In genomic region chr2:40862261-40862660, GRCm38 (mm10) we compare ENCODE assay signal across 23 mouse cellular contexts.
DNase-seq lines count a peak whose midpoint lies in the region; ATAC-seq and TF ChIP-seq lines count a peak whose summit lies in the region.
"Had no signal": no experiment of that assay in that cellular context is flagged by ENCODE, and none has a peak within 500 bp of the region (broad histone marks: within the 10 kb centered on the region; RNA-seq: fewer than 3 reads in every experiment).

No protein-coding gene starts in this region.

- no peaks in the 10 kb centered on the region for H3K27me3 ChIP-seq in kidney, postnatal 0 days (ENCODE audit: insufficient read depth, low read length)
- H3K27me3 ChIP-seq in kidney, embryonic 16.5 days (ENCODE audit: insufficient read depth, low read length): no peaks in the 10 kb centered on the region
- no peaks in the 10 kb centered on the region for H3K27me3 ChIP-seq in Patski
- H3K27me3 ChIP-seq in heart, embryonic 10.5 days (ENCODE audit: insufficient read depth, poor library complexity, severe bottlenecking): no peaks in the 10 kb centered on the region
- H3K27me3 ChIP-seq: hindbrain, embryonic 13.5 days; liver, embryonic 15.5 days; lung, embryonic 15.5 days had no signal

- no peak overlapping the region for H3K4me2 ChIP-seq in kidney, postnatal 0 days (ENCODE audit: low read length)
- no peak overlapping the region for H3K4me2 ChIP-seq in kidney, embryonic 16.5 days (replicated peaks; ENCODE audit: low read depth, low read length)
- H3K4me2 ChIP-seq: hindbrain, embryonic 13.5 days; liver, embryonic 15.5 days; lung, embryonic 15.5 days had no signal

- no peaks in the 10 kb centered on the region for H3K4me1 ChIP-seq in kidney, postnatal 0 days (replicated peaks; ENCODE audit: insufficient read depth, low read length)
- no peaks in the 10 kb centered on the region for H3K4me1 ChIP-seq in kidney, embryonic 16.5 days (ENCODE audit: insufficient read depth, low read length)
- no peaks in the 10 kb centered on the region for H3K4me1 ChIP-seq in heart, embryonic 10.5 days
- H3K4me1 ChIP-seq: hindbrain, embryonic 13.5 days; liver, embryonic 15.5 days; lung, embryonic 15.5 days had no signal

- CTCF ChIA-PET in Patski (lab: Charles Lee): no interaction called here

- H3K9ac ChIP-seq in kidney, postnatal 0 days (ENCODE audit: low read depth, low read length): no peak overlapping the region
- no peak overlapping the region for H3K9ac ChIP-seq in kidney, embryonic 16.5 days (replicated peaks; ENCODE audit: low read length)
- H3K9ac ChIP-seq: forebrain, postnatal 0 days; hindbrain, embryonic 13.5 days; liver, embryonic 15.5 days; lung, embryonic 15.5 days had no signal

- ATAC-seq in kidney, postnatal 0 days (replicated peaks; ENCODE audit: low FRiP score, low read depth): no peak
- ATAC-seq in kidney, embryonic 16.5 days (ENCODE audit: low FRiP score, low TSS enrichment): no peak
- ATAC-seq in Patski: no peak
- ATAC-seq: forebrain, postnatal 0 days had no signal

- WGBS in kidney, postnatal 0 days: 83% methylated on average over 4 of the region's 4 CpGs
- 79% methylated on average over 4 of the region's 4 CpGs for WGBS in kidney, embryonic 16.5 days
- WGBS in heart, embryonic 10.5 days: 81% methylated on average over 4 of the region's 4 CpGs

- in situ Hi-C loops in Patski (cut with MboI; ENCODE audit: low pct_unique_long_range_greater_than_20kb): no loop called here

- no peak overlapping the region for H3K4me3 ChIP-seq in kidney, postnatal 0 days (replicated peaks; ENCODE audit: low read depth, low read length)
- H3K4me3 ChIP-seq in kidney, embryonic 16.5 days (ENCODE audit: low read length): no peak overlapping the region
- no peak overlapping the region for H3K4me3 ChIP-seq in heart, embryonic 10.5 days
- H3K4me3 ChIP-seq: heart, adult 2 months; hindbrain, embryonic 13.5 days; left cerebral cortex, adult 2 months; liver, embryonic 15.5 days; lung, embryonic 15.5 days had no signal

- no peaks in the 10 kb centered on the region for H3K9me3 ChIP-seq in kidney, postnatal 0 days (replicated peaks; ENCODE audit: low read length)
- no peaks in the 10 kb centered on the region for H3K9me3 ChIP-seq in kidney, embryonic 16.5 days (ENCODE audit: low read length)
- no peaks in the 10 kb centered on the region for H3K9me3 ChIP-seq in heart, embryonic 10.5 days
- H3K9me3 ChIP-seq: G1E; hindbrain, embryonic 13.5 days; liver, embryonic 15.5 days; lung, embryonic 15.5 days had no signal

- peak; percentile 1 for DNase-seq in kidney, postnatal 0 days (ENCODE audit: low spot score)
- DNase-seq in A20 (ENCODE audit: low read depth, low spot score): peak; percentile 53
- DNase-seq in Patski (ENCODE audit: low read depth, low spot score): no peak
- peak; percentile 9 for DNase-seq in mesoderm, embryonic 11.5 days (ENCODE audit: low read depth, low spot score)
- DNase-seq in adrenal gland, adult 2 months: no peak
- no peak for DNase-seq in heart, embryonic 10.5 days (ENCODE audit: low spot score)
- DNase-seq in adrenal gland, adult (ENCODE audit: inconsistent age in 2 of 2, low spot score in 1 of 2): no peak
- DNase-seq: cerebellum, adult 18-20 months; cerebellum, postnatal 25 days; forebrain, postnatal 0 days; gastrocnemius, postnatal 25 days; heart, adult 2 months; kidney, adult 2 months; kidney, postnatal 14 days; lung, postnatal 36 days; thymus, adult 18-20 months; thymus, postnatal 36 days had no signal

- no peaks in the 10 kb centered on the region for H3K36me3 ChIP-seq in kidney, postnatal 0 days (ENCODE audit: insufficient read depth, low read length)
- no peaks in the 10 kb centered on the region for H3K36me3 ChIP-seq in kidney, embryonic 16.5 days (ENCODE audit: insufficient read depth, low read length)
- H3K36me3 ChIP-seq in heart, embryonic 10.5 days: no peaks in the 10 kb centered on the region
- H3K36me3 ChIP-seq: G1E; hindbrain, embryonic 13.5 days; liver, embryonic 15.5 days; lung, embryonic 15.5 days had no signal

- POLR2A ChIA-PET in Patski (lab: Charles Lee): no interaction called here

- H3K27ac ChIP-seq in kidney, postnatal 0 days: no peak overlapping the region
- no peak overlapping the region for H3K27ac ChIP-seq in kidney, embryonic 16.5 days (ENCODE audit: low read length)
- H3K27ac ChIP-seq in heart, embryonic 10.5 days: no peak overlapping the region
- H3K27ac ChIP-seq: heart, adult 2 months; hindbrain, embryonic 13.5 days; left cerebral cortex, adult 2 months; liver, embryonic 15.5 days; lung, embryonic 15.5 days had no signal

- peak; percentile 22; the same call in 1 of the 2 replicates for TF ChIP-seq CTCF in kidney, postnatal 0 days (IDR thresholded peaks at IDR 0.05; ENCODE audit: low read depth)
- TF ChIP-seq CTCF in Patski (IDR thresholded peaks at IDR 0.05): peak; percentile 21

Comparison
In these comparisons a context has a peak if more than half of its experiments do, and no peak if none do; other contexts are left out.
1. DNase-seq: peak in kidney, postnatal 0 days (single experiment), A20 (single experiment) and mesoderm, embryonic 11.5 days (single experiment); none in Patski (single experiment), adrenal gland, adult 2 months (single experiment), heart, embryonic 10.5 days (single experiment) and adrenal gland, adult (0 of 2).